Mouse (Mus musculus) stomach, postnatal 0 days (tissue): ENCODE results near the gene Trarg1. TPM values are rescaled to one million over a fixed set of nuclear protein-coding genes. Genes with fewer than 3 reads are reported as not detected.

ENCODE experiments used
- ATAC-seq: fragments of 200-750 bp; cut with Nextera tagmentation; 2 replicates; pipeline ENCODE4 v1.8.0; 2017; ENCODE audit not compliant: low FRiP score, low TSS enrichment
- DNase-seq: peaks from one replicate; pipeline ENCODE4 v3.0.0-alpha.2; 2016; ENCODE audit warnings: low spot score
- H3K27ac ChIP-seq: fragments of 300-500 bp; sonication (generic); replicated peaks from 2 replicates; pipeline ENCODE4 v1.5.1; 2014; ENCODE audit warnings: mild to moderate bottlenecking, control low read depth
- H3K27me3 ChIP-seq: fragments of 300-500 bp; sonication (generic); 2 replicates; pipeline ENCODE4 v1.6.1; 2014; ENCODE audit warnings: low read length; ENCODE audit not compliant: control insufficient read depth, insufficient read depth
- H3K36me3 ChIP-seq: fragments of 300-500 bp; sonication (generic); 2 replicates; pipeline ENCODE4 v1.6.1; 2014; ENCODE audit warnings: low read length, mixed read lengths; ENCODE audit not compliant: control insufficient read depth, insufficient read depth
- H3K4me1 ChIP-seq: fragments of 300-500 bp; sonication (generic); replicated peaks from 2 replicates; pipeline ENCODE4 v1.6.1; 2014; ENCODE audit warnings: antibody characterized with exemption; ENCODE audit not compliant: control insufficient read depth, insufficient read depth
- H3K4me2 ChIP-seq: fragments of 300-500 bp; sonication (generic); replicated peaks from 2 replicates; pipeline ENCODE4 v1.6.1; 2014; ENCODE audit warnings: low read depth, mild to moderate bottlenecking, control low read depth, moderate library complexity
- H3K4me3 ChIP-seq: fragments of 300-500 bp; sonication (generic); 2 replicates; pipeline ENCODE4 v1.5.1; 2014; ENCODE audit warnings: low read depth, low read length, control low read depth
- H3K9ac ChIP-seq: fragments of 300-500 bp; sonication (generic); 2 replicates; pipeline ENCODE4 v1.6.1; 2014; ENCODE audit warnings: mild to moderate bottlenecking, low read length, control low read depth, mixed read lengths
- H3K9me3 ChIP-seq: fragments of 300-500 bp; sonication (generic); 2 replicates; pipeline ENCODE4 v1.6.1; 2016; ENCODE audit warnings: low read length; ENCODE audit not compliant: control insufficient read depth
- CTCF ChIP-seq: IDR thresholded peaks from 2 replicates; pipeline ENCODE4 v1.5.1; 2016; ENCODE audit warnings: antibody characterized with exemption, low read depth, mild to moderate bottlenecking, moderate library complexity
- EP300 ChIP-seq: optimal IDR thresholded peaks from 2 replicates; pipeline ENCODE3; 2016; ENCODE audit warnings: antibody characterized with exemption
- WGBS: fragments of 180-500 bp; shearing (Covaris S2); extraction: QIAGEN DNeasy Blood & Tissue Kit; methylation state at CpG from one replicate; pipeline ENCODE4 v1.1.7; 2014; 5-methylcytosine and 5-hydroxymethylcytosine counted together
- polyA plus RNA-seq: library from polyadenylated mRNA; unstranded; fragments of >200 nt; fragmentation: Nextera tagmentation; extraction: Ambion mirVana; gene quantifications from 2 replicates; pipeline ENCODE4 v1.2.1, GENCODE M21; 2015

Gene Trarg1
- polyA plus RNA-seq, 1 experiment from 2014 or later: 0.59 TPM

DNA sequence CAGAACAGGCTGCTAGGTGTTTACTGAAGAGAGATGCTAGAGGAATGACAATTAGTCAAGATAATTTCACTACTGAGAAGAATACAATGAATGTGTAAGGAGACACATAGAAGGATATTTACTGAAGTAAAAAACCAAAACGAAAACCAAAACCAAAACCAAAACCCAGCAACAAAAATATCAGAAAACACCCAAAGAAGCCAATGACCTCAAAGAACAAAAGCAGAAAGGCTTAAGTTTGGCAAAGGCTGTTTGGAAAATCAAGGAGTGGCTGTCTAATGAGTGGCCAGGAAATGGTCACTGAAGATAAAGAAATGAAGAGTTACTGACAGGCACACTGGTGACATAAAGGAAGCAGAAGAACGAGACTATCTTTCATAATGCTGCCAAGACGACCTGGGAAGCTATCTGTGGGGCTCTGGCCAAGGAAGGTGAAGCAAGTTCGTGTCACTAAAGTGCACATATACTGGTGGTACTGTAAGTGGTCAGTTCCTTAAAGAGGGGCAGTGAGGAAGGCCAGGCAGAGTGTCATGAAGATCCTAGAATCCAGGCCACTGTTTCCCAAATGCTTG is 56.2 kb downstream of the Trarg1 start:
- Histone ChIP-seq H3K4me1 (no peaks in the 10 kb centered on the region), H3K27me3 (no peaks in the 10 kb centered on the region), H3K9ac (no peak overlapping the region), H3K27ac (no peak overlapping the region), H3K4me3 (no peak overlapping the region), H3K9me3 (no peaks in the 10 kb centered on the region), H3K4me2 (no peak overlapping the region), H3K36me3 (peaks cover 12% of the 10 kb centered on the region)
- TF ChIP-seq CTCF: no peak
- no peak for TF ChIP-seq EP300
- no peak for DNase-seq
- WGBS: 76% methylated on average over 4 of the region's 4 CpGs
- no peak for ATAC-seq

DNA sequence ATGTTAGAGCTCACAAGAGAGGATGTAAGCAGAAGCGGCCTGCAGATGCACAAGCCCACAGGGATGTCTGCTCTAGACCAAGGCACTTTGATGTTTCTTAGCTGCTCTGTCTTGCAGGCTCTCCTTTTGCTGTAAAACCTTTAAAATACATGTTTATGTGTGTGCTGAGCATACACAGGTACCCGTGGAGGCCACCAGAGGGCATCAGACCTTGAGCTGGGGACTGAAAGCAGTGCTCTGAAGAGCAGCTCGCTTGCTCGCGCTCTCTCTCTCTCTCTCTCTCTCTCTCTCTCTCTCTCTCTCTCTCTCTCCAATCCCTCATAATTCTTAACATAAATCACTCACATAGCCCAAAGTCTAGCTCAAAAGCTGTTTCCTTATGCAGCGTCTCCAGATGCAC is 59.5 kb downstream of the Trarg1 start:
- TF ChIP-seq CTCF: peak; percentile 68
- TF ChIP-seq EP300: no peak
- H3K4me3 ChIP-seq: no peak overlapping the region
- H3K27ac ChIP-seq: no peak overlapping the region
- H3K4me2 ChIP-seq: no peak overlapping the region
- ATAC-seq (no peak), DNase-seq (peak; percentile 27)
- no peaks in the 10 kb centered on the region for H3K27me3 ChIP-seq
- H3K9me3 ChIP-seq: no peaks in the 10 kb centered on the region
- H3K4me1 ChIP-seq: no peaks in the 10 kb centered on the region
- 69% methylated on average over 6 of the region's 6 CpGs for WGBS
- no peak overlapping the region for H3K9ac ChIP-seq
- peaks cover 8% of the 10 kb centered on the region; the same call in 1 of the 2 replicates for H3K36me3 ChIP-seq

DNA sequence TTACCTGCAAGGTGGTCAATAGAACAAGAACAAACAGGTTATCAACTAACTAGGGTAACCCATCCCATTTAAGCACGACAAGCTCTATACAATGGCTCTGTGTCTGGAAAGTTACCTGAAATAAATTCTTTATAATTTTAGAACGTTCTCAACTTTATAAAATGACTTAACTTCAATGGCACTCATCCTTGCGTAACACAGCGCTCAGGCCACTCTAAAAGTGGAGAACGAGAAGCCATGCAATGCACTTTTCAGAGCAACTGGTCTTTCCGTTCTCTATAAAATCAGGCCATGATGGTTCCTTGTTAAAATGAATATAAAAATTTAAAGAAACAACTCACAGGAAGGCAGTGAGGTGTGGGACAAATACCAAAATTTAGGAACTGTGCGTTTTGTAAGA is 62.9 kb downstream of the Trarg1 start:
- Histone ChIP-seq H3K36me3 (peaks cover 17% of the 10 kb centered on the region; the same call in 1 of the 2 replicates), H3K9me3 (no peaks in the 10 kb centered on the region), H3K9ac (no peak overlapping the region), H3K27me3 (no peaks in the 10 kb centered on the region), H3K4me2 (no peak overlapping the region), H3K4me1 (no peaks in the 10 kb centered on the region), H3K4me3 (no peak overlapping the region), H3K27ac (no peak overlapping the region)
- DNase-seq: no peak
- ATAC-seq: no peak
- TF ChIP-seq EP300: no peak
- no peak for TF ChIP-seq CTCF
- 93% methylated on average over 7 of the region's 7 CpGs for WGBS

DNA sequence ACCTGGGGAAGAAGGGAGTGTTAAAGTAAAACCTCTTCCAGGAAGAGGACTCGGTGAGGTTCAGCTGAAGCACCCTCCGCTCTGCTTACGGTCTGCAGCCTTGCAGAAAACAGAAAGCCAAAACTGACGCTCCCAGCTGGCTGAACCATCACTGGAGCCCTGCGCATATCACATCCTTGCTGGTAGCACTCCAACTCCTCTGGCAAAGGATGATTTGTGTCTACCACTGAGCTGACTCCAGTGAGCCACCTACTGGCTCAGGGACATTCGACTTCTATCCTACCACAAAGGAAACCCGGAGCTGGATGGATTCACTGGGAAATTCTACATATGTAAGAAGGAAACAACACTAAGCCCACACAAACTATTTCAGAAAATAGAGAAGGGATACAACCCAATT is 64.9 kb downstream of the Trarg1 start:
- no peak overlapping the region for H3K9ac ChIP-seq
- DNase-seq: no peak
- 69% methylated on average over 7 of the region's 7 CpGs for WGBS

DNA sequence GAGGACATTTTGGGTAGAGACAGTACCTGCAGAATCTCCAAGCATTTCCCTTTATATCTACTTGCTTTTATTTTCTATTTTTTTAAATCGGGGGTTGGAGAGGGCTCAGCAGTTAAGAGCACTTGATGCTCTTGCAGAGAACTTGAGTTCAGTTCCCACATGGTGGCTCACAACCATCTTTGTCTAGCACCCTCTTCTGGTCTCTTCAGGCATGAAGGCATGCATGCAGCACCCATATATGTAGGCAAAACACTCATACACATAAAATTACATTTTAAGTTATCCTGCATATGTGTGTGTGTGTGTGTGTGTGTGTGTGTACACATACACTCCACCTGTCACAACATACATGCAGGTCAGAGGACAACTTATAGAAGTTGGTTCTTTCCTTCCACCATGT is 66.3 kb downstream of the Trarg1 start:
- H3K36me3 ChIP-seq: peaks cover 32% of the 10 kb centered on the region
- ATAC-seq: no peak
- 93% methylated on average over 1 of the region's 1 CpGs for WGBS

More for the DNA sequence above, 64.9 kb downstream of the Trarg1 start:
- H3K4me1 ChIP-seq: no peaks in the 10 kb centered on the region
- H3K9me3 ChIP-seq: no peaks in the 10 kb centered on the region
- peaks cover 25% of the 10 kb centered on the region; the same call in 1 of the 2 replicates for H3K36me3 ChIP-seq
- TF ChIP-seq EP300: no peak
- peak; percentile 67 for TF ChIP-seq CTCF
- H3K27ac ChIP-seq: no peak overlapping the region
- H3K4me2 ChIP-seq: no peak overlapping the region
- no peak overlapping the region for H3K4me3 ChIP-seq
- no peaks in the 10 kb centered on the region for H3K27me3 ChIP-seq
- ATAC-seq: no peak

More for the DNA sequence above, 66.3 kb downstream of the Trarg1 start:
- no peak for DNase-seq
- H3K4me3 ChIP-seq: no peak overlapping the region
- no peak for TF ChIP-seq EP300
- H3K27ac ChIP-seq: no peak overlapping the region
- no peak overlapping the region for H3K4me2 ChIP-seq
- no peak overlapping the region for H3K9ac ChIP-seq
- H3K9me3 ChIP-seq: no peaks in the 10 kb centered on the region
- no peaks in the 10 kb centered on the region for H3K4me1 ChIP-seq
- no peaks in the 10 kb centered on the region for H3K27me3 ChIP-seq

Other genes starting within 250 kb of the Trarg1 start
- 19.3 and 21.5 TPM in 2 replicates for gene Abr, start 57.5 kb upstream of the Trarg1 start, polyA plus RNA-seq
- not detected in 2 replicates for gene Bhlha9, start 7.3 kb upstream of the Trarg1 start, polyA plus RNA-seq
- 15.8 and 17.7 TPM in 2 replicates for gene Gosr1, start 83.8 kb downstream of the Trarg1 start, polyA plus RNA-seq
- 15.9 and 16.1 TPM in 2 replicates for gene Cpd, start 167.2 kb downstream of the Trarg1 start, polyA plus RNA-seq
- 1.7 and 1.9 TPM in 2 replicates for gene Tmigd1, start 222.4 kb downstream of the Trarg1 start, polyA plus RNA-seq
- 118 TPM in 2 replicates for gene Blmh, start 245.0 kb downstream of the Trarg1 start, polyA plus RNA-seq